Mouse (Mus musculus) layer of hippocampus, adult 8-10 months (tissue): ENCODE measurements around the gene Ric8b. TPM values are rescaled to one million over a fixed set of nuclear protein-coding genes. Genes with fewer than 3 reads are reported as not detected.

Experiments
- DNase-seq, 2 experiments: peaks; one replicate each; pipeline ENCODE4 v3.0.0; 2022; ENCODE audit warnings: low spot score in 2 of 2
- total RNA-seq, 4 experiments: library from RNA; stranded (reverse); gene quantifications; 2 replicates each; pipeline ENCODE4 v1.2.4; 2022

Ric8b gene
- total RNA-seq, 4 experiments from 2014 or later, result 36.1 to 51.0 (median 45.1) TPM

- no peak for DNase-seq
Measured at GRCm38 (mm10) chr10:85006573-85007310, 89.3 kb downstream of the Ric8b start.

- DNase-seq, result no peak
Measured at GRCm38 (mm10) chr10:85007861-85008840, 90.7 kb downstream of the Ric8b start.

- DNase-seq, result no peak
Measured at GRCm38 (mm10) chr10:85011066-85011465, 93.7 kb downstream of the Ric8b start.

- peak; percentile 21 to 30 for DNase-seq
Measured at GRCm38 (mm10) chr10:85013464-85013863, 96.0 kb downstream of the Ric8b start.

GRCm38 (mm10) chr10:85013924-85014428 lies 96.6 kb downstream of the Ric8b start:
- no peak for DNase-seq

GRCm38 (mm10) chr10:85014456-85014976 lies 97.1 kb downstream of the Ric8b start:
- no peak for DNase-seq

GRCm38 (mm10) chr10:85022647-85023312 lies 105.4 kb downstream of the Ric8b start:
- no peak for DNase-seq

GRCm38 (mm10) chr10:85023313-85023666 lies 105.9 kb downstream of the Ric8b start:
- DNase-seq, result peak in 1 of 2 experiments; percentile 16

GRCm38 (mm10) chr10:85025799-85026424 lies 108.5 kb downstream of the Ric8b start:
- no peak for DNase-seq

- no peak for DNase-seq
Measured at GRCm38 (mm10) chr10:85027619-85028175, 110.3 kb downstream of the Ric8b start.

GRCm38 (mm10) chr10:85035131-85035725 lies 117.8 kb downstream of the Ric8b start:
- DNase-seq, result no peak

- no peak for DNase-seq
Measured at GRCm38 (mm10) chr10:85038147-85038546, 120.7 kb downstream of the Ric8b start.

- DNase-seq, result no peak
Measured at GRCm38 (mm10) chr10:85038852-85039251, 121.4 kb downstream of the Ric8b start.

- no peak for DNase-seq
Measured at GRCm38 (mm10) chr10:85044191-85044711, 126.8 kb downstream of the Ric8b start.

- DNase-seq, result peak in 1 of 2 experiments; percentile 31
Measured at GRCm38 (mm10) chr10:85044732-85045720, 127.6 kb downstream of the Ric8b start.

- DNase-seq, result no peak
Measured at GRCm38 (mm10) chr10:85046585-85046984, 129.2 kb downstream of the Ric8b start.

- no peak for DNase-seq
Measured at GRCm38 (mm10) chr10:85048008-85048407, 130.6 kb downstream of the Ric8b start.

GRCm38 (mm10) chr10:85050668-85051208 lies 133.3 kb downstream of the Ric8b start:
- DNase-seq, result no peak
